Mouse (Mus musculus): ENCODE results near the gene Pcyox1. TPM values are rescaled to one million over a fixed set of nuclear protein-coding genes. Genes with fewer than 3 reads are reported as not detected.

The Pcyox1 gene
- polyA plus RNA-seq, 1 experiment = 23.7 TPM

DNA sequence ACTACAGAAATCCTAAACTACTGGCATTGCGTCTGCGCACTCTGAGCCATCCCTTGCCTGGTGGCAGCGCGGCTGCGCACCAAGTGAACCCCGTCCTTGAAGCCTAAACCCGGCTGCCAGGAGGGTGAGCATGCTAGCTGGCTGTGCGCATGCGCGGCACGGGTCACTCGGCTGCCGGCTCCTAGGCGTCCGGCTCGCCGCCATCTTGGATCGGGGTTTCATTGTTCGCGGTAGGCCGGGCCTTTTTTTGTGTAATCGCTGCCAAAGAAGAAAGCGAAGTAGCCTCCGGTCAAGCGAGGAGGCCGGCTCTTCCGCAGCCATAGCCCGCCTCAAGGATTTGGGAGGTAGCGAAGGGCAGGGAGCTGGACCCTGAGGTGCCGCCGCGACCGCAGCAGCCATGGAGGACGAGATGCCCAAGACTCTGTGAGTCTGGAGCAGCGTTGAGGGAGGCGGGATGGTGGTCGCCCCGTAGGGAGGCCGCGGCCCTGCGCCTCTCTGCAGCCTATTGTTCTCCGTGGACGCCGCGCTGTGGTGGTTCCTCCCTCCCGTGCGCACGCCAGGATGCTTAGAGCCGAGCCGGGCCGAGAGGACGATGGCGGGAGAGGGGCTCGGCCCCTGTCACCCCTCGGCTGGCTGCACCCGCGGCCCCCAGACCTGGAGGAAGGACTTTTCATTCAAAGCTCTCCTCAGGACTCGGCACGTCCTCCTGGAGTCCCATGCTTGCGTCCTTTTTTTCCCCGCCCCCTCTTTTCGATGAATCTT, 7.3 kb upstream of the Pcyox1 start, which contains the start of gene Tia1:
Gene Tia1 (plus strand): TSS at position 120 of the 762 bp plus-strand sequence.
- Histone ChIP-seq H3ac (ENCODE audit: control insufficient read depth, insufficient read length, low read depth) (peak within 1 kb of the TSS; percentile 96), H3K79me2 (ENCODE audit: control insufficient read depth, insufficient read depth) (peaks cover 52% of the 10 kb centered on the region), H3K36me3 (ENCODE audit: control insufficient read depth, insufficient read depth) (peaks cover 13% of the 10 kb centered on the region), H3K27me3 (ENCODE audit: control insufficient read depth, insufficient read depth, insufficient read length) (no peaks in the 10 kb centered on the region), H3K4me3 (ENCODE audit: insufficient read depth, poor library complexity, severe bottlenecking) (peak within 1 kb of the TSS; percentile 91), H3K79me3 (ENCODE audit: low read depth) (peaks cover 45% of the 10 kb centered on the region)
- TF ChIP-seq FOSL1 (IDR thresholded peaks at IDR 0.05; ENCODE audit: insufficient read depth, low read length, poor library complexity, severe bottlenecking) = no peak
- no peak for TF ChIP-seq CTCF (IDR thresholded peaks at IDR 0.05; ENCODE audit: control insufficient read depth, insufficient read depth, insufficient read length)
- no peak for TF ChIP-seq MYOG (IDR thresholded peaks at IDR 0.05; ENCODE audit: control insufficient read depth, extremely low read depth, insufficient read length)
- TF ChIP-seq CEBPB (IDR thresholded peaks at IDR 0.05; ENCODE audit: low read depth) = no peak
- TF ChIP-seq MYOD1 (IDR thresholded peaks at IDR 0.05; ENCODE audit: control insufficient read depth, insufficient read length, low read depth) = no peak
- TF ChIP-seq MAX (IDR thresholded peaks at IDR 0.05) = no peak
- no peak for TF ChIP-seq USF1 (IDR thresholded peaks at IDR 0.05; ENCODE audit: low read depth)

DNA sequence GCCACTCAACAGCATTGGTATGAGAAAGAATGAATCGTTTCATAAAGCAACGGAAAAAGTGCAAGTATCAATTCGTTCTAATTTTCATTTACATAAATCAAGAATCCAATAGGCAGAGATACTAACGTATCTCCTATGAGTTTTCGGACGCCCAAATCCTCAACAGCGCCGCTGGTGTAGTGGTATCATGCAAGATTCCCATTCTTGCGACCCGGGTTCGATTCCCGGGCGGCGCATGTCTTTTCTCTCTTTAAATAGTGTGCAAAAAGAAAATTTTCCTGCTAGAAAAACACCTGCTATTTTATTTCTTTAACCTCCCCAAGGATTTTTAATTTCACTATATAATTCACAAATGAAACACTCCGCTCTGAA, 6.8 kb upstream of the Pcyox1 start:
- Histone ChIP-seq H3ac (ENCODE audit: control insufficient read depth, insufficient read length, low read depth) (no peak overlapping the region), H3K27me3 (ENCODE audit: control insufficient read depth, insufficient read depth, insufficient read length) (no peaks in the 10 kb centered on the region), H3K4me3 (ENCODE audit: insufficient read depth, poor library complexity, severe bottlenecking) (peak overlapping the region; percentile 91), H3K79me2 (ENCODE audit: control insufficient read depth, insufficient read depth) (peaks cover 46% of the 10 kb centered on the region), H3K79me3 (ENCODE audit: low read depth) (peaks cover 40% of the 10 kb centered on the region), H3K36me3 (ENCODE audit: control insufficient read depth, insufficient read depth) (peaks cover 13% of the 10 kb centered on the region)
- TF ChIP-seq CEBPB (IDR thresholded peaks at IDR 0.05; ENCODE audit: low read depth) = no peak
- TF ChIP-seq MYOG (IDR thresholded peaks at IDR 0.05; ENCODE audit: control insufficient read depth, extremely low read depth, insufficient read length) = no peak
- no peak for TF ChIP-seq FOSL1 (IDR thresholded peaks at IDR 0.05; ENCODE audit: insufficient read depth, low read length, poor library complexity, severe bottlenecking)
- TF ChIP-seq CTCF (IDR thresholded peaks at IDR 0.05; ENCODE audit: control insufficient read depth, insufficient read depth, insufficient read length) = no peak
- TF ChIP-seq MYOD1 (IDR thresholded peaks at IDR 0.05; ENCODE audit: control insufficient read depth, insufficient read length, low read depth) = no peak
- no peak for TF ChIP-seq USF1 (IDR thresholded peaks at IDR 0.05; ENCODE audit: low read depth)
- no peak for TF ChIP-seq MAX (IDR thresholded peaks at IDR 0.05)

DNA sequence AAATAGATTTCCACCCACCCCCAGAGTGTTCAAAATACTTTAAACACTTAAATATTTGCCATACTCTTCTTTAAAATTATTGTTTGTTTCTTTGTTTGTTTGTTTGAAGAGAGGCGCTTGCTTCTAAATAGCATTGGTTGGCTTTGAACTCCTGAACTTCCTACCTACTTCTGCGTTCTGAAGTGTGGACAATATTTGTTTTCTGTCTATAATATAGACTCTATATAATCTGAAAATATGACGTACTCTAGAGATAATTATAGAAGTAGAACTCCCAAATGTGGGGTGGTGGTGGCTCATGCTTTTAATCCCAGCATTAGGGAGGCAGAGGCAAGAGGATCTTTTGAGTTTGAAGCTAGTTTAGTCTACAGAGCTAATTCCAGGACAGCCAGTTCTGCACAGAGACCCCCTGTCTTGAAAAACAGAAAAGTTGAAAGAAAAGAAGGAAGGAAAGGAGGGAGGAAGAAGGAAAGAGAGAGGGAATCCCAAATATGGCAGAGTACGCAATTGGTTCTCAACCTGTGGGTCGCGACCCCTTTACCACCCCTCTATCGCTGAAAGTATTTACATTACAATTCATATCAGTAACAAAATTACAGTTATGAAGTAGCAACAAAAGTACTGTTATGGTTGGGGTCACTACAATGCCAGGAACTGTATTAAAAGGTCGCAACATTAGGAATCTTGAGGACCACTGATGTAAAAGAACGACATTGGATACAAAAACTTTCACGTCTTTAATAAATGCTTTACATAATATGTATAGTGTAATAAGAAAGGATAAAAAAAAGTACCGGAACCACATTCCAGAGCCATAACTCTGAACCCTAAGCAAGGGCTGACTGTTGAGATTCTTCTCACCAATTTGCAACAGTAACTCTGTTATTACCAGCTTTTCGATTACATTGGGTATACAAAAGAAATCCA, 6.0 kb upstream of the Pcyox1 start:
- no peak for TF ChIP-seq CTCF (IDR thresholded peaks at IDR 0.05; ENCODE audit: control insufficient read depth, insufficient read depth, insufficient read length)
- no peak for TF ChIP-seq USF1 (IDR thresholded peaks at IDR 0.05; ENCODE audit: low read depth)
- no peak for TF ChIP-seq CEBPB (IDR thresholded peaks at IDR 0.05; ENCODE audit: low read depth)
- no peak for TF ChIP-seq FOSL1 (IDR thresholded peaks at IDR 0.05; ENCODE audit: insufficient read depth, low read length, poor library complexity, severe bottlenecking)
- TF ChIP-seq MYOG (IDR thresholded peaks at IDR 0.05; ENCODE audit: control insufficient read depth, extremely low read depth, insufficient read length) = no peak
- no peak for TF ChIP-seq MYOD1 (IDR thresholded peaks at IDR 0.05; ENCODE audit: control insufficient read depth, insufficient read length, low read depth)
- no peak for TF ChIP-seq MAX (IDR thresholded peaks at IDR 0.05)
- peaks cover 39% of the 10 kb centered on the region for H3K79me2 ChIP-seq (ENCODE audit: control insufficient read depth, insufficient read depth)

DNA sequence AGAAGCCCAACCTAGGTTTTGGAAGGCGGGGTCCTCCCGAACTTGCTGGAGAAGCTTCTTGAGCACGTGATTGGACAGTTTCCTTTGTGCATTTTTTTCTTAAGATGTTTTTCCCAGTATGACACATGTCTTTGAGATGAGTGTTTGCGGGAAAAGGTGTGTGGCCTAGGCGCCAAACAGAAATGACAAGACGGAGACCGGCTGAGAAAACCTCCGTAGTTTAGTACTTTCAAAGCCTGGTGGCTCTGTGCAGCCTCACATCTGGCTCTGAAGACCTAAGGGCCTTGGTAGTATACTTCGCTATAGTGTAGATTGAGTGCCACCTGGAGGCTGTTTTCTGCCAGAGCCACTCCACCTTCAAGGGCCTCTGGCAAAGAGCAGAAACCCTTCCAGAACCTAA, 4.0 kb upstream of the Pcyox1 start:
- Histone ChIP-seq H3ac (ENCODE audit: control insufficient read depth, insufficient read length, low read depth) (no peak overlapping the region), H3K79me2 (ENCODE audit: control insufficient read depth, insufficient read depth) (peaks cover 23% of the 10 kb centered on the region), H3K36me3 (ENCODE audit: control insufficient read depth, insufficient read depth) (no peaks in the 10 kb centered on the region), H3K27me3 (ENCODE audit: control insufficient read depth, insufficient read depth, insufficient read length) (no peaks in the 10 kb centered on the region), H3K79me3 (ENCODE audit: low read depth) (peaks cover 17% of the 10 kb centered on the region), H3K4me3 (ENCODE audit: insufficient read depth, poor library complexity, severe bottlenecking) (no peak overlapping the region)
- TF ChIP-seq MAX (IDR thresholded peaks at IDR 0.05) (peak; percentile 36), USF1 (IDR thresholded peaks at IDR 0.05; ENCODE audit: low read depth) (peak; percentile 81), MYOD1 (IDR thresholded peaks at IDR 0.05; ENCODE audit: control insufficient read depth, insufficient read length, low read depth) (no peak), MYOG (IDR thresholded peaks at IDR 0.05; ENCODE audit: control insufficient read depth, extremely low read depth, insufficient read length) (no peak), FOSL1 (IDR thresholded peaks at IDR 0.05; ENCODE audit: insufficient read depth, low read length, poor library complexity, severe bottlenecking) (no peak), CTCF (IDR thresholded peaks at IDR 0.05; ENCODE audit: control insufficient read depth, insufficient read depth, insufficient read length) (peak; percentile 31), CEBPB (IDR thresholded peaks at IDR 0.05; ENCODE audit: low read depth) (no peak)

More for the DNA sequence above, 6.0 kb upstream of the Pcyox1 start:
- Histone ChIP-seq H3K4me3 (ENCODE audit: insufficient read depth, poor library complexity, severe bottlenecking) (peak overlapping the region; percentile 21), H3K36me3 (ENCODE audit: control insufficient read depth, insufficient read depth) (peaks cover 13% of the 10 kb centered on the region), H3K79me3 (ENCODE audit: low read depth) (peaks cover 35% of the 10 kb centered on the region), H3K27me3 (ENCODE audit: control insufficient read depth, insufficient read depth, insufficient read length) (no peaks in the 10 kb centered on the region), H3ac (ENCODE audit: control insufficient read depth, insufficient read length, low read depth) (no peak overlapping the region)

DNA sequence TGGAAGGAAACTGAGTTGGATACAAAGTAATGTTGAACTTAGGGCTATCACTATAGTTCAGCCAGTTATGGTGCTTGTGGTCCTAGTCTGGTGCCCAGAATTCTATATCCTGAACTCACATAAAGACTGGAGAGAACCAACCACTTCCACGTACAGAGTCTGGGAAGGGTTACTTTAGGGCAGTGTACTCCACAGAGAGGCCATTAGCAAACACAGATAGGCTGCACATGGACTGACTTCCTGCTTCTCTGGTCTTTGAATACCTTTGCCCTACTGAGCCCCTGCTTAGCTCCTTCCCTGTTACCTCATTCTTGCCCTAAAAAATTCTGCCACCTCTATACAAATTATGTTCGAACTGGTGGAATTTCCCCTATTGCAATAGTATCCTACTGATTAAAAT, 3.0 kb upstream of the Pcyox1 start:
- peaks cover 14% of the 10 kb centered on the region for H3K79me3 ChIP-seq (ENCODE audit: low read depth)
- H3ac ChIP-seq (ENCODE audit: control insufficient read depth, insufficient read length, low read depth) = no peak overlapping the region
- no peaks in the 10 kb centered on the region for H3K27me3 ChIP-seq (ENCODE audit: control insufficient read depth, insufficient read depth, insufficient read length)
- TF ChIP-seq MAX (IDR thresholded peaks at IDR 0.05) (no peak), MYOD1 (IDR thresholded peaks at IDR 0.05; ENCODE audit: control insufficient read depth, insufficient read length, low read depth) (no peak), FOSL1 (IDR thresholded peaks at IDR 0.05; ENCODE audit: insufficient read depth, low read length, poor library complexity, severe bottlenecking) (no peak), USF1 (IDR thresholded peaks at IDR 0.05; ENCODE audit: low read depth) (no peak), MYOG (IDR thresholded peaks at IDR 0.05; ENCODE audit: control insufficient read depth, extremely low read depth, insufficient read length) (no peak), CEBPB (IDR thresholded peaks at IDR 0.05; ENCODE audit: low read depth) (no peak), CTCF (IDR thresholded peaks at IDR 0.05; ENCODE audit: control insufficient read depth, insufficient read depth, insufficient read length) (no peak)
- no peak overlapping the region for H3K4me3 ChIP-seq (ENCODE audit: insufficient read depth, poor library complexity, severe bottlenecking)
- no peaks in the 10 kb centered on the region for H3K36me3 ChIP-seq (ENCODE audit: control insufficient read depth, insufficient read depth)
- H3K79me2 ChIP-seq (ENCODE audit: control insufficient read depth, insufficient read depth) = peaks cover 23% of the 10 kb centered on the region
